In genomic region chr11:55373838-55374237, GRCm38 (mm10) we compare ENCODE assay signal across 14 mouse cellular contexts. TPM values are rescaled to one million over a fixed set of nuclear protein-coding genes. Genes with fewer than 3 reads are reported as not detected.
DNase-seq lines count a peak whose midpoint lies in the region; ATAC-seq and TF ChIP-seq lines count a peak whose summit lies in the region.
"Had no signal": no experiment of that assay in that cellular context is flagged by ENCODE, and none has a peak within 500 bp of the region (broad histone marks: within the 10 kb centered on the region; RNA-seq: fewer than 3 reads in every experiment).

No protein-coding gene starts in this region.

- peaks cover 8% of the 10 kb centered on the region for H3K4me1 ChIP-seq in olfactory bulb, adult 2 months (ENCODE audit: control insufficient read depth, insufficient read depth, low read length)
- H3K4me1 ChIP-seq in heart, embryonic 11.5 days (ENCODE audit: control insufficient read depth, insufficient read depth, low read length), result peaks cover 4% of the 10 kb centered on the region; the same call in 1 of the 2 replicates

- H3K36me3 ChIP-seq in heart, embryonic 11.5 days (ENCODE audit: control insufficient read depth, insufficient read depth, low read length), result no peaks in the 10 kb centered on the region
- H3K36me3 ChIP-seq: embryonic facial prominence, embryonic 15.5 days; lung, embryonic 15.5 days had no signal

- no peak overlapping the region for H3K27ac ChIP-seq in layer of hippocampus, adult 2 months
- no peak overlapping the region for H3K27ac ChIP-seq in olfactory bulb, adult 2 months (ENCODE audit: insufficient read depth, low read depth, low read length)
- no peak overlapping the region for H3K27ac ChIP-seq in heart, embryonic 11.5 days (ENCODE audit: low read depth, low read length)
- H3K27ac ChIP-seq: embryonic facial prominence, embryonic 15.5 days; lung, embryonic 15.5 days had no signal

- WGBS in olfactory bulb, adult 2 months, result 54% methylated on average over 6 of the region's 6 CpGs
- WGBS in heart, embryonic 11.5 days (ENCODE audit: insufficient replicate concordance), result 48% methylated on average over 6 of the region's 6 CpGs

- no peak overlapping the region for H3K4me2 ChIP-seq in heart, embryonic 11.5 days
- H3K4me2 ChIP-seq: embryonic facial prominence, embryonic 15.5 days; lung, embryonic 15.5 days had no signal

- no peak overlapping the region for H3K9ac ChIP-seq in heart, embryonic 11.5 days (ENCODE audit: low read depth, low read length)
- H3K9ac ChIP-seq: embryonic facial prominence, embryonic 15.5 days; lung, embryonic 15.5 days had no signal

- TF ChIP-seq CTCF in layer of hippocampus, adult 2 months (conservative IDR thresholded peaks at IDR 0.05), result peak; percentile 70
- TF ChIP-seq CTCF in olfactory bulb, adult 2 months (IDR thresholded peaks at IDR 0.05; ENCODE audit: insufficient read depth, low read depth, low read length), result peak; percentile 22; the same call in 1 of the 2 replicates

- no peak for ATAC-seq in heart, embryonic 11.5 days (replicated peaks; ENCODE audit: insufficient number of reproducible peaks, low FRiP score, low TSS enrichment)
- ATAC-seq: activated CD4-positive, CD25-positive, alpha-beta regulatory T cell, adult 4 months had no signal

- TF ChIP-seq POLR2A in olfactory bulb, adult 2 months (IDR thresholded peaks at IDR 0.05; ENCODE audit: insufficient read depth, low read depth, low read length), result no peak

- 0 out of 2 replicates have a peak, but pooled peaks cover 3% of the 10 kb centered on the region for H3K27me3 ChIP-seq in heart, embryonic 11.5 days (ENCODE audit: control insufficient read depth, insufficient read depth, low read length)
- H3K27me3 ChIP-seq: embryonic facial prominence, embryonic 15.5 days; lung, embryonic 15.5 days had no signal

- no peak for DNase-seq in layer of hippocampus, adult 2 months (ENCODE audit: low spot score in 2 of 2)
- no peak for DNase-seq in layer of hippocampus, postnatal 14 days (ENCODE audit: low spot score in 2 of 2)
- peak; percentile 24 to 32 for DNase-seq in CD8-positive naive resting alpha-beta T cell, adult 2 months (ENCODE audit: low read depth in 2 of 2, low spot score in 2 of 2)
- peak; percentile 4 for DNase-seq in T-cell, adult 2 months (ENCODE audit: low spot score)
- no peak for DNase-seq in layer of hippocampus, adult 8-10 months (ENCODE audit: low spot score in 2 of 2)
- DNase-seq in urinary bladder, postnatal 14 days (ENCODE audit: low spot score), result no peak
- DNase-seq: cerebellum, adult 8-10 months; gastrocnemius, postnatal 14 days; layer of hippocampus, adult 9-11 months had no signal

- no peak overlapping the region for H3K4me3 ChIP-seq in layer of hippocampus, adult 2 months
- H3K4me3 ChIP-seq in olfactory bulb, adult 2 months (ENCODE audit: insufficient read depth, low read depth, low read length), result no peak overlapping the region
- no peak overlapping the region for H3K4me3 ChIP-seq in heart, embryonic 11.5 days (ENCODE audit: low read depth, low read length)
- H3K4me3 ChIP-seq: embryonic facial prominence, embryonic 15.5 days; lung, embryonic 15.5 days had no signal

- no peaks in the 10 kb centered on the region for H3K9me3 ChIP-seq in heart, embryonic 11.5 days (replicated peaks; ENCODE audit: control insufficient read depth, low read length)
- H3K9me3 ChIP-seq: embryonic facial prominence, embryonic 15.5 days; lung, embryonic 15.5 days had no signal

RNA-seq across cellular contexts. Expression of gene Fat2, which starts 37.5 kb away (rescaled TPM):
- total RNA-seq in layer of hippocampus, adult 2 months (2021), result under 1 TPM; 0.25 to 0.61 TPM
- under 1 TPM; 0.43 to 0.74 TPM for total RNA-seq in layer of hippocampus, postnatal 14 days (2021)
- polyA plus RNA-seq in olfactory bulb, adult 2 months (2012; ENCODE audit: insufficient read depth, insufficient read length, low replicate concordance, missing spikeins), result not detected in 2 replicates
- under 1 TPM; 0.21 to 0.35 (median 0.27) TPM for total RNA-seq in layer of hippocampus, adult 8-10 months (2022)
- polyA plus RNA-seq in heart, embryonic 11.5 days (2014; fragmentation: Nextera tagmentation; extraction: Ambion mirVana), result not detected in 2 replicates
- polyA plus RNA-seq: activated CD4-positive, CD25-positive, alpha-beta regulatory T cell, adult 4 months had no signal

RNA-seq across cellular contexts. Expression of gene Sparc, which starts 49.1 kb away (rescaled TPM):
- 100 to 1,000 TPM; 274 to 288 TPM for total RNA-seq in layer of hippocampus, adult 2 months (2021)
- 100 to 1,000 TPM; 522 to 533 TPM for total RNA-seq in layer of hippocampus, postnatal 14 days (2021)
- 225 and 437 TPM in 2 replicates for polyA plus RNA-seq in olfactory bulb, adult 2 months (2012; ENCODE audit: insufficient read depth, insufficient read length, low replicate concordance, missing spikeins)
- 100 to 1,000 TPM; 259 to 443 (median 324) TPM for total RNA-seq in layer of hippocampus, adult 8-10 months (2022)
- 1,182 and 1,259 TPM in 2 replicates for polyA plus RNA-seq in heart, embryonic 11.5 days (2014; fragmentation: Nextera tagmentation; extraction: Ambion mirVana)
- polyA plus RNA-seq: activated CD4-positive, CD25-positive, alpha-beta regulatory T cell, adult 4 months had no signal

Comparison
In these comparisons a context has a peak if more than half of its experiments do, and no peak if none do; other contexts are left out.
1. DNase-seq: peak in CD8-positive naive resting alpha-beta T cell, adult 2 months (2 of 2) and T-cell, adult 2 months (single experiment); none in layer of hippocampus, adult 2 months (0 of 2), layer of hippocampus, postnatal 14 days (0 of 2), layer of hippocampus, adult 8-10 months (0 of 2) and urinary bladder, postnatal 14 days (single experiment).